Mouse (Mus musculus) stomach, postnatal 0 days (tissue): ENCODE measurements around the gene Zfp513.

ENCODE experiments used
- CTCF ChIP-seq: IDR thresholded peaks from 2 replicates; pipeline ENCODE4 v1.5.1; 2016; ENCODE audit warnings: antibody characterized with exemption, low read depth, mild to moderate bottlenecking, moderate library complexity
- EP300 ChIP-seq: optimal IDR thresholded peaks from 2 replicates; pipeline ENCODE3; 2016; ENCODE audit warnings: antibody characterized with exemption

DNA sequence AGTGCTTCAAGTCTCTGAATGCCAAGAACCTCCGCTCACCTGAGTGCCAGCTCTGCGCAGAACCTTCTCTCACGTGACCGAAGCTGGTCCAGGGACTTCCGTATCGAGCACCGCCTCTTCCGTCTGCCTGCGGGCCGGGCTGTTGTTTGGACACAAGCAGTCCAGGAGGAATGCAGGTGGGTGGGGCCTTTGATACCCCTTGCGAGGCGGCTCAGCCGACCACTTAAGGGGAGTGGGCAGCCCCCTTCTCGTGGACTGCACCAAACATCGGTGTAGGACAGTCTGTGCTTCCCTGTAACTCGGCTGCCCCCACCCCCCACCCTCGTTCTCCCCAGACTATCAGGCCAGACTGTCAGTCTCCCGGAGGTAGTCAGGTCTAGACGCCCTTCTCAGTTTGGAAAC is 48.0 kb downstream of the Zfp513 start, which contains the start of gene Mpv17:
- TF ChIP-seq CTCF (no peak), EP300 (no peak)
